Mouse (Mus musculus) brain, adult 2 months (tissue): ENCODE results near the gene Adam12.
A peak's percentile ranks its signal among the peaks of the same experiment; 100 is the strongest.

Experiments used
- DNase-seq: peaks from one replicate; pipeline ENCODE4 v3.0.0; 2011; ENCODE audit warnings: low read depth, low spot score

Gene Adam12

GRCm38 (mm10) chr7:133876646-133877342 is 355.2 kb downstream of the Adam12 start:
- DNase-seq: no peak

- no peak for DNase-seq
Observed at GRCm38 (mm10) chr7:133876139-133876538, 355.8 kb downstream of the Adam12 start.

- no peak for DNase-seq
Observed at GRCm38 (mm10) chr7:133872701-133873100, 359.2 kb downstream of the Adam12 start.

- no peak for DNase-seq
Observed at GRCm38 (mm10) chr7:133870265-133870664, 361.7 kb downstream of the Adam12 start.

GRCm38 (mm10) chr7:133863684-133864083 is 368.3 kb downstream of the Adam12 start:
- DNase-seq: peak; percentile 34

- no peak for DNase-seq
Observed at GRCm38 (mm10) chr7:133863151-133863550, 368.8 kb downstream of the Adam12 start.

- no peak for DNase-seq
Observed at GRCm38 (mm10) chr7:133862723-133863122, 369.2 kb downstream of the Adam12 start.

GRCm38 (mm10) chr7:133862233-133862632 is 369.7 kb downstream of the Adam12 start:
- DNase-seq: no peak

- no peak for DNase-seq
Observed at GRCm38 (mm10) chr7:133859548-133859947, 372.4 kb downstream of the Adam12 start.

- peak; percentile 10 for DNase-seq
Observed at GRCm38 (mm10) chr7:133858506-133858905, 373.4 kb downstream of the Adam12 start.

- DNase-seq: peak; percentile 86
Observed at GRCm38 (mm10) chr7:133856278-133856677, 375.7 kb downstream of the Adam12 start.

GRCm38 (mm10) chr7:133850735-133851134 is 381.2 kb downstream of the Adam12 start:
- no peak for DNase-seq

GRCm38 (mm10) chr7:133848180-133848579 is 383.8 kb downstream of the Adam12 start:
- DNase-seq: no peak

GRCm38 (mm10) chr7:133847175-133847574 is 384.8 kb downstream of the Adam12 start:
- DNase-seq: no peak

- DNase-seq: no peak
Observed at GRCm38 (mm10) chr7:133842079-133842478, 389.9 kb downstream of the Adam12 start.

GRCm38 (mm10) chr7:133839546-133839945 is 392.4 kb downstream of the Adam12 start:
- peak; percentile 81 for DNase-seq
